Mouse (Mus musculus): ENCODE results near the gene Lactbl1. TPM values are rescaled to one million over a fixed set of nuclear protein-coding genes. Genes with fewer than 3 reads are reported as not detected.

Gene Lactbl1
- 0.13 and 0.21 TPM in 2 replicates for polyA plus RNA-seq (2012; rRNA removed)

DNA sequence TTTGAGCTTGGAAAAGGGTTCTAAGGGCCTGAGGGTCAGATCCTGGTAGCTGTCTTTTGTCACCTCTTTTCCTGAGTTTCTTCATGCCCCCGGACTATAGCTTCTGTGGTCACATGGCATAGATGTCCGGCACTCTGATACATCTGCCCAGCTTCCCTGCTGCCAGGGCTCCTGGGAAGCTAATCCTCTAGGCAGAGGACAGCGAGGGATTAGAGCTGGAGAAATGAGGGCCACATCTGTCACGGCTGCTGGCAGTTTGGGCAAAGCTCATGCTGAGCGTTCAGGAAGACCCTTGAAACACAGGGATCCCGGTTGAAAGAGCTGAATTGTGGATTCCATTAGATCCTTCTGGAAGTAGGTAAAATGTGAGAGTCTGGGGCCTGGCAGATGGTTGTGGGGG lies at the start of gene Lactbl1:
Gene Lactbl1, plus strand, starts transcription at position 234 of the 400 bp plus-strand sequence.
- TF ChIP-seq CTCF (IDR thresholded peaks at IDR 0.05; ENCODE audit: borderline replicate concordance, insufficient read depth, low read depth, low read length) (no peak), POLR2A (IDR thresholded peaks at IDR 0.05; ENCODE audit: borderline replicate concordance, insufficient read depth, low read length) (no peak)
- no peak within 1 kb of the TSS for H3K27ac ChIP-seq (ENCODE audit: insufficient read depth, low read length)
- no peak within 1 kb of the TSS for H3K4me3 ChIP-seq (replicated peaks; ENCODE audit: insufficient read depth, low read depth, low read length)
- H3K27me3 ChIP-seq (ENCODE audit: control insufficient read depth, insufficient read depth, low read length) = no peaks in the 10 kb centered on the region
- 27% methylated on average over 6 of the region's 6 CpGs for WGBS
- H3K4me1 ChIP-seq (ENCODE audit: control insufficient read depth, insufficient read depth, low read length) = no peaks in the 10 kb centered on the region
- no peak for DNase-seq

DNA sequence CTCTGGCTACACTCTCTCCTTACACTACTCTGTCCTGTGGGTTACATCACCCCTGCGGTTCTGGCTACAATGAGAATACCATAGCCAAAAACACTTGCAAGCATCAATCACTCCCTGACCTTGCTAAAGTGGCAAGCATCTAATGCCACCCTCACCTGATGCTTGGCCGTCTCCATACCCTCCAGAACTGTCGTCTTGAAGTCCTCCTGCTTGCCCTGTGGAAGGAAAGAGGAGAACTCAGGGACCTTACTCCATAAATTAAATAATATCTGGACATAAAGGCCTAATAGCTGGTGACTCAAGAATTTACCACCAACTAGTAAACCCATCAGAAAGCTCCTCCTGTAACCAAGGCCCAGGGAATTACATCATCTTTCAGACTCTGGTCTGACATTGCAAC lies 40.5 kb upstream of the Lactbl1 start:
- TF ChIP-seq CTCF (IDR thresholded peaks at IDR 0.05; ENCODE audit: borderline replicate concordance, insufficient read depth, low read depth, low read length) (no peak), POLR2A (IDR thresholded peaks at IDR 0.05; ENCODE audit: borderline replicate concordance, insufficient read depth, low read length) (no peak)
- H3K4me1 ChIP-seq (ENCODE audit: control insufficient read depth, insufficient read depth, low read length) = peaks cover 9% of the 10 kb centered on the region
- H3K27me3 ChIP-seq (ENCODE audit: control insufficient read depth, insufficient read depth, low read length) = no peaks in the 10 kb centered on the region
- no peak overlapping the region for H3K4me3 ChIP-seq (replicated peaks; ENCODE audit: insufficient read depth, low read depth, low read length)
- no peak overlapping the region for H3K27ac ChIP-seq (ENCODE audit: insufficient read depth, low read length)
- DNase-seq = no peak
- 92% methylated on average over 3 of the region's 3 CpGs for WGBS

DNA sequence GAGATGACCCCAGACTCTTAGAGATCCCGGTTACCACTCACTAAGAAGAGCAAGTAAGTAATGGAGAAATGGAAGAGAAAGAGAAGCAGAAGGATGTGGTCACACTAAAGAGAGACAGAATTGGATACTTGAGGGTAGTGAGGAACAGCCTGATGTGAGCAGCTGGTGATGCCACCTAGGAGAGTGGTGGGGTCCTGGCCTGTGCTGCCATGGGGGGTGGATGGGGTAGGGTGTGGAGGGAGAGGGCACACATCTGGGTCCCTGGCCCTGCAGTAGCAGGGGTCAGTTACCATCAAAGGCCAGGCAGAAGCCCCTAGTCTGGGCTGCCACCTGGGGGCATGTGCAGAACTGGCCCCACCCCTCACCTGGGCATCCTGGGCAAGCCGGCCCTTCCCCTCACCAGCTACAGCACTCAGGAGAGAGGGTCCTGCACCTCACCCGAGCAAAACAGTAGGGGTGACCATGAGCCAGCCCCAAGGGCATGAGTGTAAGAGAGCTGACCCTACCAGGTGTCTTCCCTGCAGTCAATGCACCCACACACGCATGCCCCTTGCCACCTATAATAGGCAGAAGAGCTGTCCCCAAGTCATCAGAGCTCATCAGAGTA lies 35.1 kb upstream of the Lactbl1 start:
- WGBS = 69% methylated on average over 4 of the region's 4 CpGs
- H3K27ac ChIP-seq (ENCODE audit: insufficient read depth, low read length) = no peak overlapping the region

DNA sequence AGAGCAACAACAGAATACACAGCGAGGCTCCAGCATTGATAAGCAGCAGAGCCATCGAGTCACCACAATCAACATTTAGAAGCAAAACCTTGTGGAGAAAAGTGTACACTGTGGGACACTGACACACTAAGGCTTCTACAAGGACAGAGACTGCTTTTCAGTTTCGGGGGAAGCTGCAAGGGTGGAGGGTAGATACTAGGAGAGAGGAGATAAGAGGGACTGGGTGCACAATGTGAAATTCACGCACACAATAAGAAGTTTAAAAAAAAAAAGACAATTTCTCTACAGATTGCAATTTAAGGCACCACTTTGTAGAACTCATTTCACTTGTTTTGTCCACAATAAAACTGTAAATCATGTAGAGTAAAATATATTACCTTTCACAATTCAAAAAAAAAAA lies 34.4 kb upstream of the Lactbl1 start:
- Histone ChIP-seq H3K4me1 (ENCODE audit: control insufficient read depth, insufficient read depth, low read length) (peaks cover 17% of the 10 kb centered on the region), H3K27me3 (ENCODE audit: control insufficient read depth, insufficient read depth, low read length) (no peaks in the 10 kb centered on the region), H3K4me3 (replicated peaks; ENCODE audit: insufficient read depth, low read depth, low read length) (no peak overlapping the region), H3K27ac (ENCODE audit: insufficient read depth, low read length) (no peak overlapping the region)
- WGBS = 88% methylated on average over 4 of the region's 4 CpGs
- TF ChIP-seq POLR2A (IDR thresholded peaks at IDR 0.05; ENCODE audit: borderline replicate concordance, insufficient read depth, low read length) (no peak), CTCF (IDR thresholded peaks at IDR 0.05; ENCODE audit: borderline replicate concordance, insufficient read depth, low read depth, low read length) (no peak)
- no peak for DNase-seq

More for the DNA sequence above, 35.1 kb upstream of the Lactbl1 start:
- Histone ChIP-seq H3K4me1 (ENCODE audit: control insufficient read depth, insufficient read depth, low read length) (peaks cover 19% of the 10 kb centered on the region), H3K4me3 (replicated peaks; ENCODE audit: insufficient read depth, low read depth, low read length) (no peak overlapping the region), H3K27me3 (ENCODE audit: control insufficient read depth, insufficient read depth, low read length) (no peaks in the 10 kb centered on the region)
- TF ChIP-seq CTCF (IDR thresholded peaks at IDR 0.05; ENCODE audit: borderline replicate concordance, insufficient read depth, low read depth, low read length) (no peak), POLR2A (IDR thresholded peaks at IDR 0.05; ENCODE audit: borderline replicate concordance, insufficient read depth, low read length) (no peak)
- no peak for DNase-seq

DNA sequence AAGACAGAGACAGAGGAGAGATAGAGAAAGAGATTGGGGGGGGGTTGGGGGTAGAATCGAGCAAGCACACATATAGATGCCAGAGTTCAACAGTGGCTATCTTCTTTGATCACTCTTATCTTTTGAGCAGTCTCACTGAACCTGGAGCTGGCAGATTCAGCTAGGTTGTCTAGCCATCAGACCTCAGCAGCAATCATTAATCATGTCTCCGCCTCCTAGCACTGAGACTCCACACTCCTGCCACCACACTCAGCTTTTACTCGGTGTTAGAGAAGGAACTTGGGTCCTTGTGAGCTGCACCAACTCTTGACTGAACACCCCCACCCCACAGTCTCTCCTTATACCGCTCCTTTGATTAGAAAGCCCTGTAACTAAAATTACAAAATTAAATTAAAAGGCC lies 30.3 kb upstream of the Lactbl1 start:
- H3K4me1 ChIP-seq (ENCODE audit: control insufficient read depth, insufficient read depth, low read length) = peaks cover 16% of the 10 kb centered on the region
- no peak overlapping the region for H3K4me3 ChIP-seq (replicated peaks; ENCODE audit: insufficient read depth, low read depth, low read length)
- 69% methylated on average over 4 of the region's 4 CpGs for WGBS
- no peaks in the 10 kb centered on the region for H3K27me3 ChIP-seq (ENCODE audit: control insufficient read depth, insufficient read depth, low read length)
- TF ChIP-seq POLR2A (IDR thresholded peaks at IDR 0.05; ENCODE audit: borderline replicate concordance, insufficient read depth, low read length) = no peak
- no peak for TF ChIP-seq CTCF (IDR thresholded peaks at IDR 0.05; ENCODE audit: borderline replicate concordance, insufficient read depth, low read depth, low read length)
- DNase-seq = no peak
- H3K27ac ChIP-seq (ENCODE audit: insufficient read depth, low read length) = no peak overlapping the region

DNA sequence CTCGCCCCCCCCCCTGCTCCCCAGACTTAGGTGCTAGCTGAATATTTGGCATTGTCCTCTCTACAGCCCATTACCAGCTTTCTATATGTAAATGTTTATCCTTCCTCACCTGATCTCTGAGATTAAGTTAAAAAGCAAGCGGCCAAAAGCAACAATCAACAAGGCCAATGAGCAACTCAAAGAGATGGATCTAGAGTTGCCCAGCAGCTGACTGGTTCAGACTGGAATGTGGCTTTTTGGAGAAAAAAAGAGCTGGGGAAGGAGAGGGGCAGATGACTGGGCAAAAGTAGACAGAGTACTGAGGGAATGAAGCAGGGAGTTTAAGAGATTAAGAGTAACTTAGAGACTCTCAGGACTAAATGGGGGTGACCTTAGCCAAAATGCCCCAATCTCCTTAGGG lies 28.4 kb upstream of the Lactbl1 start:
- Histone ChIP-seq H3K4me3 (replicated peaks; ENCODE audit: insufficient read depth, low read depth, low read length) (no peak overlapping the region), H3K4me1 (ENCODE audit: control insufficient read depth, insufficient read depth, low read length) (peaks cover 8% of the 10 kb centered on the region; the same call in 1 of the 2 replicates), H3K27ac (ENCODE audit: insufficient read depth, low read length) (no peak overlapping the region), H3K27me3 (ENCODE audit: control insufficient read depth, insufficient read depth, low read length) (no peaks in the 10 kb centered on the region)
- no peak for TF ChIP-seq POLR2A (IDR thresholded peaks at IDR 0.05; ENCODE audit: borderline replicate concordance, insufficient read depth, low read length)
- TF ChIP-seq CTCF (IDR thresholded peaks at IDR 0.05; ENCODE audit: borderline replicate concordance, insufficient read depth, low read depth, low read length) = no peak
- no peak for DNase-seq
- 85% methylated on average over 2 of the region's 2 CpGs for WGBS

DNA sequence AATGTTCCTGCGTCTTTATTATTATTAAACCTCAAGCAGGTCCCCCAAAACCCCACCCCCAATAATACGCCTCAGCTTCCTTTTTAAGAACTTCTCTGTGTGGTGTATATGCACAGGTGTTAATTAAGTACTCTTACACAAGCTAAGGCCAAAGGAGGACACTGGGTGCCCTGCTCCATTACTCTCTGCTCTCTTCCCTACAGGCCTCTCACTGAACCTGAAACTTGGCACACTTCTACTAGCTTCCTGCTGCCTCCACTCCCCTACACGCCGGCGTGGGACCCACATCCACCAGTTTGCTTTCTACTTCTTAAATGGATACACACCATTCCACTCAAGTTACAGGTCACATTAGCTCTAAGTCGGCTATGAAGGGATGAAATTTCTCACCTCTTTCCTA lies 27.2 kb upstream of the Lactbl1 start:
- TF ChIP-seq POLR2A (IDR thresholded peaks at IDR 0.05; ENCODE audit: borderline replicate concordance, insufficient read depth, low read length) = no peak
- no peak for TF ChIP-seq CTCF (IDR thresholded peaks at IDR 0.05; ENCODE audit: borderline replicate concordance, insufficient read depth, low read depth, low read length)
- H3K27ac ChIP-seq (ENCODE audit: insufficient read depth, low read length) = no peak overlapping the region
- H3K4me3 ChIP-seq (replicated peaks; ENCODE audit: insufficient read depth, low read depth, low read length) = no peak overlapping the region
- DNase-seq = no peak
- no peaks in the 10 kb centered on the region for H3K27me3 ChIP-seq (ENCODE audit: control insufficient read depth, insufficient read depth, low read length)
- H3K4me1 ChIP-seq (ENCODE audit: control insufficient read depth, insufficient read depth, low read length) = peaks cover 8% of the 10 kb centered on the region; the same call in 1 of the 2 replicates
- WGBS = 45% methylated on average over 6 of the region's 6 CpGs

DNA sequence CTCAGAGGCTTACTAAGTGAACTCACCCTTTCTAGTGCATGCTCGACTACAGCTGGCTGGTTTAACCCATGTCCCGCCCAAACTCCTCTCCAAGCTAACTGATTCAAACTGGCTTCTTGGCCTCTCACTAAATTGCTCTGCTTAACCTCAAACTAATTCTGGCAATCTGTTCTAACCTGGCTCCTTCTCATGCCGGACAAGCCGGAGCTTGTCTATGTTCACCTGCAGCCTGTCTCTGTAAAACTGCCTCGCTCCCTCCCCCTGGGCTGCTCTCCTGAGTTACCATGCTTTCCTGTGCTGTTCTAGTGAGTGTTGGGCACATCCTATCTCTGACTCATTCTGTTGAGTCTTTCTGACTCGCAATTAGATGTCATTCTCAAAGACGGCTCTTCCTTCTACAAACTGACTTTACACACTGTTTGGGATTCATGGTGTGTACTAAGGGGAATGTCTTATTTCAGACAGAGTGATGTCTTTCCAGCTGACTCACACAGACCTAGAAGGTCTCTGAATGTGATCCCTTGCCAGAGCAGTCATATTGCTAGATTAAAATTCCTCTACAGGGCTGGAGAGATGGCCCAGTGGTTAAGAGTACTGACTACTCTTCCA lies 24.0 kb upstream of the Lactbl1 start:
- WGBS = 85% methylated on average over 7 of the region's 7 CpGs
- no peak for DNase-seq
- no peak for TF ChIP-seq POLR2A (IDR thresholded peaks at IDR 0.05; ENCODE audit: borderline replicate concordance, insufficient read depth, low read length)
- TF ChIP-seq CTCF (IDR thresholded peaks at IDR 0.05; ENCODE audit: borderline replicate concordance, insufficient read depth, low read depth, low read length) = no peak

More for the DNA sequence above, 24.0 kb upstream of the Lactbl1 start:
- Histone ChIP-seq H3K27ac (ENCODE audit: insufficient read depth, low read length) (no peak overlapping the region), H3K27me3 (ENCODE audit: control insufficient read depth, insufficient read depth, low read length) (no peaks in the 10 kb centered on the region), H3K4me1 (ENCODE audit: control insufficient read depth, insufficient read depth, low read length) (peaks cover 10% of the 10 kb centered on the region; the same call in 1 of the 2 replicates), H3K4me3 (replicated peaks; ENCODE audit: insufficient read depth, low read depth, low read length) (no peak overlapping the region)
